Mouse (Mus musculus) liver, embryonic 14.5 days (tissue): ENCODE data around the gene Gimap7.

Experiments
- CTCF ChIP-seq: IDR thresholded peaks from 2 replicates; pipeline ENCODE4 v1.5.1; 2016; ENCODE audit warnings: antibody characterized with exemption, low read depth, control low read depth
- EP300 ChIP-seq: IDR thresholded peaks from 2 replicates; pipeline ENCODE4 v1.6.1; 2016; ENCODE audit warnings: antibody characterized with exemption, low read depth

- TF ChIP-seq CTCF: no peak
- no peak for TF ChIP-seq EP300
Observed at GRCm38 (mm10) chr6:48725476-48725875, 7.1 kb downstream of the Gimap7 start.
